In genomic region chr7:35732585-35733059, GRCm38 (mm10) we compare ENCODE assay signal across 23 mouse cellular contexts. TPM values are rescaled to one million over a fixed set of nuclear protein-coding genes. Genes with fewer than 3 reads are reported as not detected.
DNase-seq lines count a peak whose midpoint lies in the region; ATAC-seq and TF ChIP-seq lines count a peak whose summit lies in the region.
"Had no signal": no experiment of that assay in that cellular context is flagged by ENCODE, and none has a peak within 500 bp of the region (broad histone marks: within the 10 kb centered on the region; RNA-seq: fewer than 3 reads in every experiment).

No protein-coding gene starts in this region.

- H3K27ac ChIP-seq in hindbrain, embryonic 11.5 days (ENCODE audit: low read depth, low read length): 0 out of 2 replicates have a peak overlapping the region, but pooled peaks have one; percentile 10
- H3K27ac ChIP-seq in hindbrain, embryonic 10.5 days: no peak overlapping the region
- H3K27ac ChIP-seq in forebrain, embryonic 12.5 days: peak overlapping the region; percentile 87
- H3K27ac ChIP-seq in hindbrain, embryonic 12.5 days: peak overlapping the region; percentile 25; the same call in 1 of the 2 replicates
- H3K27ac ChIP-seq in midbrain, postnatal 0 days (ENCODE audit: low read depth, low read length): no peak overlapping the region
- H3K27ac ChIP-seq: embryonic facial prominence, embryonic 10.5 days; intestine, embryonic 15.5 days; limb, embryonic 13.5 days; liver, embryonic 13.5 days had no signal

- WGBS in hindbrain, embryonic 11.5 days: 78% methylated on average over 10 of the region's 10 CpGs
- WGBS in hindbrain, embryonic 10.5 days: 89% methylated on average over 10 of the region's 10 CpGs
- WGBS in forebrain, embryonic 12.5 days: 35% methylated on average over 10 of the region's 10 CpGs
- WGBS in hindbrain, embryonic 12.5 days: 64% methylated on average over 10 of the region's 10 CpGs
- 72% methylated on average over 9 of the region's 10 CpGs for WGBS in midbrain, postnatal 0 days

- no peaks in the 10 kb centered on the region for H3K27me3 ChIP-seq in hindbrain, embryonic 11.5 days (ENCODE audit: control insufficient read depth, insufficient read depth, low read length)
- H3K27me3 ChIP-seq in hindbrain, embryonic 10.5 days (ENCODE audit: insufficient read depth, poor library complexity, severe bottlenecking): no peaks in the 10 kb centered on the region
- no peaks in the 10 kb centered on the region for H3K27me3 ChIP-seq in forebrain, embryonic 12.5 days
- no peaks in the 10 kb centered on the region for H3K27me3 ChIP-seq in hindbrain, embryonic 12.5 days
- no peaks in the 10 kb centered on the region for H3K27me3 ChIP-seq in midbrain, postnatal 0 days (ENCODE audit: insufficient read depth, low read length)
- H3K27me3 ChIP-seq: intestine, embryonic 15.5 days; limb, embryonic 13.5 days; liver, embryonic 13.5 days had no signal

- no peak overlapping the region for H3K4me3 ChIP-seq in hindbrain, embryonic 11.5 days (ENCODE audit: low read depth, low read length)
- H3K4me3 ChIP-seq in hindbrain, embryonic 10.5 days: no peak overlapping the region
- no peak overlapping the region for H3K4me3 ChIP-seq in forebrain, embryonic 12.5 days (replicated peaks)
- H3K4me3 ChIP-seq in hindbrain, embryonic 12.5 days: no peak overlapping the region
- H3K4me3 ChIP-seq in midbrain, postnatal 0 days (ENCODE audit: low read depth, low read length): no peak overlapping the region
- H3K4me3 ChIP-seq: embryonic facial prominence, embryonic 10.5 days; intestine, embryonic 15.5 days; limb, embryonic 13.5 days; liver, embryonic 13.5 days had no signal

- TF ChIP-seq CTCF in midbrain, postnatal 0 days (IDR thresholded peaks at IDR 0.05): no peak

- H3K9me3 ChIP-seq in hindbrain, embryonic 11.5 days (ENCODE audit: control insufficient read depth, low read length): no peaks in the 10 kb centered on the region; the same call in 1 of the 2 replicates
- H3K9me3 ChIP-seq in hindbrain, embryonic 10.5 days: peaks cover 23% of the 10 kb centered on the region
- H3K9me3 ChIP-seq in forebrain, embryonic 12.5 days: 0 out of 2 replicates have a peak, but pooled peaks cover 11% of the 10 kb centered on the region
- peaks cover 13% of the 10 kb centered on the region for H3K9me3 ChIP-seq in hindbrain, embryonic 12.5 days (replicated peaks)
- no peaks in the 10 kb centered on the region for H3K9me3 ChIP-seq in midbrain, postnatal 0 days (ENCODE audit: low read length)
- H3K9me3 ChIP-seq: G1E; intestine, embryonic 15.5 days; liver, embryonic 13.5 days had no signal

- no peak overlapping the region for H3K4me2 ChIP-seq in hindbrain, embryonic 11.5 days (replicated peaks; ENCODE audit: low read depth, low read length)
- H3K4me2 ChIP-seq in forebrain, embryonic 12.5 days: no peak overlapping the region
- no peak overlapping the region for H3K4me2 ChIP-seq in hindbrain, embryonic 12.5 days (replicated peaks)
- H3K4me2 ChIP-seq in midbrain, postnatal 0 days (ENCODE audit: low read depth, low read length, poor library complexity, severe bottlenecking): no peak overlapping the region
- H3K4me2 ChIP-seq: intestine, embryonic 15.5 days; limb, embryonic 13.5 days; liver, embryonic 13.5 days; lung, embryonic 14.5 days had no signal

- DNase-seq in hindbrain, embryonic 11.5 days (ENCODE audit: low spot score): no peak
- DNase-seq in hindbrain, embryonic 10.5 days (ENCODE audit: low spot score): no peak
- peak; percentile 73 for DNase-seq in midbrain, postnatal 0 days (ENCODE audit: low spot score)
- no peak for DNase-seq in spleen, postnatal 36 days (ENCODE audit: low spot score in 2 of 2)
- DNase-seq in adrenal gland, postnatal 4 days (ENCODE audit: low spot score in 2 of 2): no peak
- no peak for DNase-seq in testis, postnatal 14 days (ENCODE audit: low spot score)
- DNase-seq: adrenal gland, postnatal 14 days; cerebellum, adult 11-12 months; gastrocnemius, postnatal 10 days; heart, adult 18-20 months; heart, postnatal 36 days; kidney, postnatal 4 days; liver, embryonic 13.5 days; lung, embryonic 14.5 days; lung, postnatal 36 days; right cerebral cortex, postnatal 14 days had no signal

- no peak overlapping the region for H3K9ac ChIP-seq in hindbrain, embryonic 11.5 days (ENCODE audit: low read depth, low read length)
- H3K9ac ChIP-seq in forebrain, embryonic 12.5 days: no peak overlapping the region
- no peak overlapping the region for H3K9ac ChIP-seq in hindbrain, embryonic 12.5 days
- H3K9ac ChIP-seq in midbrain, postnatal 0 days (replicated peaks; ENCODE audit: low read length, poor library complexity, severe bottlenecking): no peak overlapping the region
- H3K9ac ChIP-seq: intestine, embryonic 15.5 days; limb, embryonic 13.5 days; liver, embryonic 13.5 days; lung, embryonic 14.5 days had no signal

- H3K36me3 ChIP-seq in hindbrain, embryonic 11.5 days (ENCODE audit: control insufficient read depth, insufficient read depth, low read length): peaks cover 6% of the 10 kb centered on the region; the same call in 1 of the 2 replicates
- peaks cover 67% of the 10 kb centered on the region for H3K36me3 ChIP-seq in hindbrain, embryonic 10.5 days
- peaks cover 47% of the 10 kb centered on the region for H3K36me3 ChIP-seq in forebrain, embryonic 12.5 days (replicated peaks)
- peaks cover 42% of the 10 kb centered on the region for H3K36me3 ChIP-seq in hindbrain, embryonic 12.5 days
- no peaks in the 10 kb centered on the region for H3K36me3 ChIP-seq in midbrain, postnatal 0 days (ENCODE audit: insufficient read depth, low read length)

- ATAC-seq in hindbrain, embryonic 11.5 days (ENCODE audit: low FRiP score): no peak
- peak; percentile 70; the same call in 1 of the 2 replicates for ATAC-seq in forebrain, embryonic 12.5 days (ENCODE audit: low FRiP score)
- ATAC-seq in hindbrain, embryonic 12.5 days (ENCODE audit: low FRiP score): peak; percentile 76
- no peak for ATAC-seq in midbrain, postnatal 0 days (ENCODE audit: low FRiP score)
- ATAC-seq: activated CD4-positive, CD25-positive, alpha-beta regulatory T cell, adult 4 months; intestine, embryonic 15.5 days had no signal

- H3K4me1 ChIP-seq in hindbrain, embryonic 11.5 days (replicated peaks; ENCODE audit: control insufficient read depth, insufficient read depth, low read length): no peaks in the 10 kb centered on the region; the same call in 1 of the 2 replicates
- H3K4me1 ChIP-seq in hindbrain, embryonic 10.5 days (replicated peaks): no peaks in the 10 kb centered on the region
- peaks cover 14% of the 10 kb centered on the region; the same call in 1 of the 2 replicates for H3K4me1 ChIP-seq in forebrain, embryonic 12.5 days
- no peaks in the 10 kb centered on the region for H3K4me1 ChIP-seq in hindbrain, embryonic 12.5 days
- H3K4me1 ChIP-seq in midbrain, postnatal 0 days (ENCODE audit: insufficient read depth, low read length): no peaks in the 10 kb centered on the region
- H3K4me1 ChIP-seq: embryonic facial prominence, embryonic 10.5 days; intestine, embryonic 15.5 days; limb, embryonic 13.5 days; liver, embryonic 13.5 days had no signal

RNA-seq across cellular contexts. Expression of gene Dpy19l3, which starts 21.6 kb away (rescaled TPM):
- polyA plus RNA-seq in hindbrain, embryonic 11.5 days (2014; fragmentation: Nextera tagmentation; extraction: Ambion mirVana): 29.4 and 33.5 TPM in 2 replicates
- polyA plus RNA-seq in hindbrain, embryonic 10.5 days (2016; fragmentation: Nextera tagmentation; extraction: Ambion mirVana): 25.9 and 27.9 TPM in 2 replicates
- 40.4 and 42.5 TPM in 2 replicates for polyA plus RNA-seq in forebrain, embryonic 12.5 days (2016; fragmentation: Nextera tagmentation; extraction: Ambion mirVana)
- polyA plus RNA-seq in hindbrain, embryonic 12.5 days (2016; fragmentation: Nextera tagmentation; extraction: Ambion mirVana): 38.9 and 40.8 TPM in 2 replicates
- total RNA-seq in midbrain, postnatal 0 days (2014; rRNA removed): 26.9 and 52.7 TPM in 2 replicates
- polyA plus RNA-seq in midbrain, postnatal 0 days (2015; fragmentation: Nextera tagmentation; extraction: Ambion mirVana): 33.9 and 36.9 TPM in 2 replicates
- total RNA-seq in adrenal gland, postnatal 4 days (2021): 10 to 100 TPM; 63.6 to 70.9 TPM

Comparison
In these comparisons a context has a peak if more than half of its experiments do, and no peak if none do; other contexts are left out.
1. ATAC-seq: peak in forebrain, embryonic 12.5 days (single experiment) and hindbrain, embryonic 12.5 days (single experiment); none in hindbrain, embryonic 11.5 days (single experiment) and midbrain, postnatal 0 days (single experiment).
2. H3K27ac ChIP-seq: peak in hindbrain, embryonic 11.5 days (single experiment), forebrain, embryonic 12.5 days (single experiment) and hindbrain, embryonic 12.5 days (single experiment); none in hindbrain, embryonic 10.5 days (single experiment) and midbrain, postnatal 0 days (single experiment).